Mouse (Mus musculus) stomach, postnatal 0 days (tissue): Measurements from ENCODE around the gene Tmpo. TPM values are rescaled to one million over a fixed set of nuclear protein-coding genes. Genes with fewer than 3 reads are reported as not detected.

Experiments
- ATAC-seq: fragments of 200-750 bp; cut with Nextera tagmentation; 2 replicates; pipeline ENCODE4 v1.8.0; 2017; ENCODE audit not compliant: low FRiP score, low TSS enrichment
- DNase-seq: peaks from one replicate; pipeline ENCODE4 v3.0.0-alpha.2; 2016; ENCODE audit warnings: low spot score
- H3K27ac ChIP-seq: fragments of 300-500 bp; sonication (generic); replicated peaks from 2 replicates; pipeline ENCODE4 v1.5.1; 2014; ENCODE audit warnings: mild to moderate bottlenecking, control low read depth
- H3K27me3 ChIP-seq: fragments of 300-500 bp; sonication (generic); 2 replicates; pipeline ENCODE4 v1.6.1; 2014; ENCODE audit warnings: low read length; ENCODE audit not compliant: control insufficient read depth, insufficient read depth
- H3K36me3 ChIP-seq: fragments of 300-500 bp; sonication (generic); 2 replicates; pipeline ENCODE4 v1.6.1; 2014; ENCODE audit warnings: low read length, mixed read lengths; ENCODE audit not compliant: control insufficient read depth, insufficient read depth
- H3K4me1 ChIP-seq: fragments of 300-500 bp; sonication (generic); replicated peaks from 2 replicates; pipeline ENCODE4 v1.6.1; 2014; ENCODE audit warnings: antibody characterized with exemption; ENCODE audit not compliant: control insufficient read depth, insufficient read depth
- H3K4me2 ChIP-seq: fragments of 300-500 bp; sonication (generic); replicated peaks from 2 replicates; pipeline ENCODE4 v1.6.1; 2014; ENCODE audit warnings: low read depth, mild to moderate bottlenecking, control low read depth, moderate library complexity
- H3K4me3 ChIP-seq: fragments of 300-500 bp; sonication (generic); 2 replicates; pipeline ENCODE4 v1.5.1; 2014; ENCODE audit warnings: low read depth, low read length, control low read depth
- H3K9ac ChIP-seq: fragments of 300-500 bp; sonication (generic); 2 replicates; pipeline ENCODE4 v1.6.1; 2014; ENCODE audit warnings: mild to moderate bottlenecking, low read length, control low read depth, mixed read lengths
- H3K9me3 ChIP-seq: fragments of 300-500 bp; sonication (generic); 2 replicates; pipeline ENCODE4 v1.6.1; 2016; ENCODE audit warnings: low read length; ENCODE audit not compliant: control insufficient read depth
- CTCF ChIP-seq: IDR thresholded peaks from 2 replicates; pipeline ENCODE4 v1.5.1; 2016; ENCODE audit warnings: antibody characterized with exemption, low read depth, mild to moderate bottlenecking, moderate library complexity
- EP300 ChIP-seq: optimal IDR thresholded peaks from 2 replicates; pipeline ENCODE3; 2016; ENCODE audit warnings: antibody characterized with exemption
- WGBS: fragments of 180-500 bp; shearing (Covaris S2); extraction: QIAGEN DNeasy Blood & Tissue Kit; methylation state at CpG from one replicate; pipeline ENCODE4 v1.1.7; 2014; 5-methylcytosine and 5-hydroxymethylcytosine counted together
- polyA plus RNA-seq: library from polyadenylated mRNA; unstranded; fragments of >200 nt; fragmentation: Nextera tagmentation; extraction: Ambion mirVana; gene quantifications from 2 replicates; pipeline ENCODE4 v1.2.1, GENCODE M21; 2015

Gene Tmpo
- polyA plus RNA-seq, 1 experiment from 2014 or later, result 57.1 TPM

DNA sequence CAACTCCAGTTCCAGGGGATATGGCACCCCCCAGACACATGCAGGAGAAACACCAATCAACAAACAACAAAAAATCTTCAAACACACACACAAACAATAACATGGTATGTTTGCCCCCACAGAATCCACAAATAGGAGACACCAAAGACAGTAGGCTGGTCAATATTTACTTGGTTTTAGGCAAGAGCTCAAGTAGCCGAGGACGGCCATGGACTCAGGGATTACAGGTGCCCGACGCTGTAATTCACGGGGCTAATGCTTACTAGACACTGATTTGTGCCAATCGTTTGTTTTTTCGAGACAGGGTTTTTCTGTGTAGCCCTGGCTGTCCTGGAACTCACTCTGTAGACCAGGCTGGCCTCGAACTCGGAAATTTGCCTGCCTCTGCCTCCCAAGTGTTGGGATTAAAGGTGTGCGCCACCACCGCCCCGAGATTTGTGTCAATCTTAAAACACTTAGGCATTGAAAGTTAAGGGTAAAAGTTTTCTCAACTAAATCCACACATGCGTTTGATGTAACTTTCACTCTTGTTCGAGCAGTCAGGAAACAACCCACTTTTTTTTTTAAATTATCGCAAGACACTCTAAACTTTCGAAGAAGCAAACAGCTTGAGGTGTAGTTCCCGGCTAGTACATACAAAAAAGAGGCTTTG, 11.6 kb downstream of the Tmpo start:
- Histone ChIP-seq H3K4me2 (peak overlapping the region; percentile 44), H3K9ac (0 out of 2 replicates have a peak overlapping the region, but pooled peaks have one; percentile 1), H3K27me3 (no peaks in the 10 kb centered on the region), H3K36me3 (0 out of 2 replicates have a peak, but pooled peaks cover 3% of the 10 kb centered on the region), H3K9me3 (no peaks in the 10 kb centered on the region), H3K4me1 (no peaks in the 10 kb centered on the region), H3K4me3 (peak overlapping the region; percentile 99), H3K27ac (no peak overlapping the region)
- ATAC-seq (no peak), DNase-seq (no peak)
- 14% methylated on average over 17 of the region's 17 CpGs for WGBS
- TF ChIP-seq CTCF, result no peak
- no peak for TF ChIP-seq EP300

DNA sequence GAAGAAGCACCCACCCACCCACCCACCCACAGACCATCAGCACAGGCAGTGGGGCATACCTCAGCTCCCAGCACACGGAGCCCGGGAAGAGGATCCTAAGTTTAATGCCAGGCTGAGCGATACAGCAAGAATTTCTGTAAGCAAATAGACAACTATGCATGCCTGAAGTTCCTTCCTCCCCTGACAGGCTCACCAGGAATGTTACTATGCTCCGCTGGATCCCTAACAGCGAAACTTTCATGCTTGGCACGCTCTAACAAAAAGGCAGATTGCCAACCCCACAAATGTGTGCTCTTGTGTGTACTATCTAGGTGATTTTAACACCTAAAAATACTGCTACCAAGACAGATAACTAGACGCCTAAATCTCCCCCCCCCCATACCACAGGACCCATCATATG, 13.8 kb downstream of the Tmpo start:
- DNase-seq, result no peak
- no peak for ATAC-seq
- Histone ChIP-seq H3K4me3 (peak overlapping the region; percentile 19; the same call in 1 of the 2 replicates), H3K36me3 (peaks cover 14% of the 10 kb centered on the region), H3K4me2 (peak overlapping the region; percentile 35), H3K9ac (no peak overlapping the region; the same call in 1 of the 2 replicates), H3K27me3 (no peaks in the 10 kb centered on the region), H3K27ac (peak overlapping the region; percentile 18; the same call in 1 of the 2 replicates), H3K4me1 (no peaks in the 10 kb centered on the region), H3K9me3 (no peaks in the 10 kb centered on the region)
- WGBS, result 18% methylated on average over 7 of the region's 7 CpGs
- no peak for TF ChIP-seq EP300
- TF ChIP-seq CTCF, result no peak

DNA sequence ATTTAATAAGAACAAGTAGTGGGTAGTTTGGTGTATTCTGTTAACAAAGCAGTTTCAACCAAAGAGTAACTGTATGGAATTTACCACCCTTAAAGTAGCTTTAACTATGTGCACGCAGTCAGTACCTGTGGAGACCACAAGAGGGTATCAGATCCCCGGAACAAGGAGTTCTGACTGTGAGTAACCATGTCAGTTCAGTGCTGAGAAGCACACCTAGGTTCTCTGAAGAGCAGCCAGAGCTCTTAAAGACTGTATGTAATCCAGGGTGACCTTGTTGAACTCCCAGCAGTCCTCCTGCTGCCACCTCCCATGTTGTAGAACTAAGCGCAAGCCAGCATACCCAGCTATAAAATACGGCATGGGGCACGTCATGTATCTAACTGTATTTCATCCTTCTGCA, 14.2 kb downstream of the Tmpo start:
- ATAC-seq (0 out of 2 replicates have a peak, but pooled peaks have one; percentile 16), DNase-seq (peak; percentile 70)
- no peak overlapping the region for H3K9ac ChIP-seq
- no peaks in the 10 kb centered on the region for H3K27me3 ChIP-seq
- peak overlapping the region; percentile 35; the same call in 1 of the 2 replicates for H3K4me2 ChIP-seq
- H3K4me1 ChIP-seq, result no peaks in the 10 kb centered on the region
- TF ChIP-seq CTCF (peak; percentile 83), EP300 (no peak)
- H3K9me3 ChIP-seq, result no peaks in the 10 kb centered on the region
- no peak overlapping the region for H3K4me3 ChIP-seq
- 36% methylated on average over 5 of the region's 5 CpGs for WGBS
- H3K36me3 ChIP-seq, result peaks cover 15% of the 10 kb centered on the region
- no peak overlapping the region for H3K27ac ChIP-seq

DNA sequence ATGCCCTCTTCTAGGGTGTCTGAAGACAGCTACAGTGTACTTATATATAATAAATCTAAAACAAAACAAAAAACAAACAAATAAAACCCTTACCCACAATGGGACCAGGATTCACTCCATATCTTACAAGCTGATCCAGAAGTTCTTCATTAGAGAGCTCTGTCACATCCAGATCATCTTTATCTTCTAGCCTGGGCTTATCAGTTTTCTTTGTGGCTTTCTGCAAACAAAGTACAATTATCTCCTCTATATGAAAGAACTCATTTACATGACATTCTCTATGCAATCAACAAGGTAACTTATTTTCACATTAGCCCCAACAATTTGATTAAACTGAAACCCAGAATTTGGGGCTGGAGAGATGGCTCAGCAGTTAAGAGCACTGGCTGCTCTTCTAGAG, 15.3 kb downstream of the Tmpo start:
- no peak overlapping the region for H3K9ac ChIP-seq
- peaks cover 20% of the 10 kb centered on the region for H3K36me3 ChIP-seq
- TF ChIP-seq CTCF, result no peak
- no peak for TF ChIP-seq EP300
- no peak overlapping the region for H3K4me2 ChIP-seq
- no peaks in the 10 kb centered on the region for H3K9me3 ChIP-seq
- no peak overlapping the region for H3K4me3 ChIP-seq
- ATAC-seq (no peak), DNase-seq (no peak)
- no peaks in the 10 kb centered on the region for H3K4me1 ChIP-seq
- no peaks in the 10 kb centered on the region for H3K27me3 ChIP-seq
- no peak overlapping the region for H3K27ac ChIP-seq

DNA sequence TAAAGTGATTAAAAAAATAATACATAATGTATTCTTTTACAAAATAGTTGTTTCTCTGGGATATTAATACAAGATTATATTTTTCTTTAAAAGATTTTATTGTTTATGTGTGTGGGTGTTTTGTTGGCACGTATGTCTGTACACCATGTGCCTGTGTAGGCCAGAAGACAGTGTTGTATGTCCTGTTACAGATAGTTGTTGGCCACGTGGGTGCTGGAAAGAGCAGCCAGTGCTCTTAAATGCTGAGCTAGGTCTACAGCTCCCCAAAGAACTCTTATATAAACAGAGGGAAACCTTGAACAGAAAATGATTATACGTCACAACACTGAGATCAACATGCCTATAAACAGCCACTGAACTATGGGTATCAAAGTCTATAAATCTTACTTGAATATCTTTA, 16.6 kb downstream of the Tmpo start:
- no peaks in the 10 kb centered on the region for H3K27me3 ChIP-seq
- WGBS, result 69% methylated on average over 3 of the region's 3 CpGs
- H3K9ac ChIP-seq, result no peak overlapping the region
- H3K4me3 ChIP-seq, result no peak overlapping the region
- DNase-seq (no peak), ATAC-seq (no peak)
- H3K9me3 ChIP-seq, result no peaks in the 10 kb centered on the region
- TF ChIP-seq EP300, result no peak
- H3K4me1 ChIP-seq, result no peaks in the 10 kb centered on the region
- H3K36me3 ChIP-seq, result peaks cover 20% of the 10 kb centered on the region
- no peak overlapping the region for H3K27ac ChIP-seq
- H3K4me2 ChIP-seq, result no peak overlapping the region

DNA sequence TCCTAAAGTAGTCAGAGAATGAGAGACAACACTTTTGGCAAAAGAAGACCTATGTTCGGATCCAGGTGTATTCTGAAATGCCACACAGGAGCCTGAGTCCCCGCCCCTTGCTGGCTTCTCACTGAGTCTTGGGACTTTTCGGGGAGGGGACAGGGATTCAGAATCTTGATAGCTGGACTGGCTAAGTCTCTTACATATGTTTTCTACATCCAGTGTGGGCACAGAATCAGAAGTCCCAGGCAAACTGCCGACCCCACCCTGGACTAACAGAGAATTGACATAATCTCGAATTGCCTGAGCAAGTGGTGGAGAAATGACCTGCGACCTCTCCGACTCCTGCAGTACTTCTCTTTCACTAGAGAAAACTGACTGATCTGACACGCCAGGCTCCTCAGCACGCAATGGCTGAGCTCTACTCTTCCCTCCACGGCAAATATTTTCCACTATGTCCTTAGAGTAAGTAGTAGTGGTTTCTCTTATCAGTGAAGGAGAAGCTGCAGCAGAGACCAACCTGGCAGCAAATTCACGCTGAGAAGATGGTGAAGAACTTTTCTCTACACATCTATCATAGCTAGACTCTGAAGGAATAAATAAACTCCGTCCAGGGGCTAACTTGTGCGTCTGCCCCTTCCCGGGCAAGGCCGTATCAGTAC, 18.5 kb downstream of the Tmpo start:
- TF ChIP-seq CTCF, result no peak
- no peak for TF ChIP-seq EP300
- Histone ChIP-seq H3K36me3 (peaks cover 23% of the 10 kb centered on the region), H3K27me3 (no peaks in the 10 kb centered on the region), H3K4me2 (no peak overlapping the region), H3K27ac (no peak overlapping the region), H3K4me1 (no peaks in the 10 kb centered on the region), H3K4me3 (no peak overlapping the region), H3K9me3 (no peaks in the 10 kb centered on the region), H3K9ac (no peak overlapping the region)
- no peak for ATAC-seq
- 79% methylated on average over 15 of the region's 15 CpGs for WGBS
- no peak for DNase-seq
